Mouse (Mus musculus) kidney, postnatal 4 days (tissue): ENCODE measurements at regions not wholly inside any gene's neighbourhood (a gene's known extent, or its start where the extent isn't known, plus 50 kb on each side); places are given as distances from the start of the nearest gene placed in this dataset.

Source experiments
- DNase-seq, 2 experiments: peaks; one replicate each; pipeline ENCODE4 v3.0.0; 2021; ENCODE audit warnings: mixed read lengths in 2 of 2

DNA sequence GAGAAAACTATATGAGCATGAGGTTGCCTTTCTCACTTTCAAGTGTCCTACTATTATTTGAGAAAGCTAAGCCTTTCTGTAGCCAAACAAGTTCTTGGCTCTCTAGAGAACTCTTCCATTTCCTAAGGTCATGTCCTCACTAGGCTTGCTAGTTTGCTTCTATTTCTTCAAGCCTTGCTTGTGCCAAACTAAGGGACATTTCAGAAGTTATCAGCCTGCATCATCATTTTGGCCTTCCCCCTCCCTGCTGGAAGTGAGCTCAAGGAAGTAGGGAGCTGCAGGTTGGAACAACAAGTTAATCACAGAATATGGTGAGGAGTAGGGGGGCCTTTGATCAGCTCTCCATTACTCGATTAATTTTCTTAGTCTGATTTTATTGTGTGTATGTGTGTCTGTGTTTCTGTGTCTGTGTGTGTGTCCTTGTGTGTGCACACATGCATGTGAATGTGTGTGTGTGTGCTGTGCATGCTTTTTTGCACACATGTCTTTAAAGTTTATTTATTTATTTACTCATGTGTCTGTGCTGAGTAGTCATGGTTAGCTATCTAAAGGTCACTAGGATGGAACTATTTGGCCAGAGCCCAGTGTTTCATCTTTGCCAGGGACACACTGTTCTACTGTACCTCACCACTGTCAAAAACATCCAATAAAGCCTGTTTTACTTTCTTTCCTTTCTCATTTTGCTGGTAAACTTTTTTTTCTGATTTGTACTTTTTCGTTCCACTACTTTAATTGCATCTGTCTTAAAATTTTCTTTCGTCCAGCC is 371.4 kb upstream of the Eda2r start:
- DNase-seq = no peak

DNA sequence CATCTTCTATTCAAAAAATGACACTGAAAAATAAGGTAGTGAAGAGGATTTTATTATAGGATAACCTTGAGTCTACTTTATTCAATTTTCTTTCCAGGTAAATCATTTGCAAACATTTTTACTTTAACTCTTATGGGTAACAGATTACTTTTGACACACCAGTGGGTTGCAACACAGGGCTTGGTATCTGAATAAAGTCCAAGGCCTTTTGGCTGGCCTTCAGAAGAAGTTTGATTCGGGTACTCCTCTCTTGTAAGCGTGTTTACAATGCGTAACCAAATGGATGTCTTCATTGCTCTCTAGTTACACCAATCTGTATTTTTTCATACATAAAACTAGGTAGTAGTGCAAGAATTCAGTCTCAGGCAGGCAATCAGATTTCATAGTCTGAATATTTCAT is 367.3 kb upstream of the Eda2r start:
- no peak for DNase-seq

- no peak for DNase-seq
These were observed 347.5 kb upstream of the Eda2r start for GRCm38 (mm10) chrX:97724537-97724936.

DNA sequence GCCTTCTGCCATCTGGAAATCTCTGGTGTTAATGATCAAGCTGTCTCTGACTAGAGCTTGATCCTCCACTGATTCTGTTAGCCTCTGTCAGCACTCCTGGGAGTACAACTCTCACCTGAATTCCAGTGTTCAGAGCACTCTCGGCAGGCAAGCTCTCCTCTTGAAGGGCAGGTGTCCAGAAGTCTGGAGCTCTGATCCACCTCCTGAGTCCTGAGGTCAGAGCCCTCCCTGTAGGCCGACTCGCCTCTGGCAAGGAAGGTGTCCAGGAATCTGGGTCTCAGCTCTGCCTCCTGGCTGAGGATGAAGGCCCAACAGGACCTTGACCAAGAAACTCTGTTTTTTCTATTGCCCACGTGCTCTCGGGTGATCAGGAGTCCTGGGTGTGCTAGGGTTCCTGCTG is 330.8 kb upstream of the Eda2r start:
- peak in 1 of 2 experiments; percentile 2 for DNase-seq

- DNase-seq = no peak
These were observed 281.7 kb upstream of the Eda2r start for GRCm38 (mm10) chrX:97658726-97659125.

DNA sequence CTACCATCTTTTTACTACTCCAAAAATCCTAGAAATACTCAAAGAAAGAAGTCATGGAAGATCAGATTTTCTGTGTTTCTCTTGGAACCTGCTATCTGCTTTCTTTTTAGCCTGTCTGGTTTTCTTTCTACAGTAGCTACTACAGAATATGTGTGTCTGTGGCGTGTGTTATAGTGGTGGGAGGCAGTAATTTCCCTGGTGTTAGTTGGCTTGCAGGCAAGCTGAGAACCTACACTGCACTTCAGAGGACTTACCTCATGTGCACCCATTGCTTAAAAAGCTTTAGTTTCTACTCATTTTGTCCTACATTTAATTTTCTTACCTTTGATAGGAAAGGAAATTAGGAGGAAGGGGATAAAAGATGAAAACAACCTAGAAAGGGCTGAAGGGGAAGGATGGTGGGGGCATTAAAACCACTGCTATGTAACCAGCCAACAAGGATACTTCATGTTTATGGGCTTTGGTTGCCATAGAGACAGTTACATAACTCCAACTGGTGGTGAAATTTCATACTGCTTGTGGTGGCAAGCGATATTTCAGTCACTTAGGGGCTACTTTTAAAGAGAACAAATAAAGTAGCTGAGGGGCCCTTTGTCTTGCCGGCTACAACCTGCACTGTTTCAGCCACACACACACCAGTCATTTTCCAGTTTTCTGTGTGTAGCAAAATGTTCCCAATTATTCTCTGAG is 274.7 kb upstream of the Eda2r start:
- DNase-seq = no peak
